Mouse (Mus musculus) megakaryocyte, adult 5-6 weeks (primary cell): ENCODE results near the gene Mgea5. TPM values are rescaled to one million over a fixed set of nuclear protein-coding genes. Genes with fewer than 3 reads are reported as not detected.

Source experiments
- ATAC-seq: 2 replicates; pipeline ENCODE4 v1.8.0; 2016; ENCODE audit warnings: mild to moderate bottlenecking, inconsistent platforms; ENCODE audit not compliant: poor library complexity, severe bottlenecking
- total RNA-seq, 2 experiments: library from RNA; stranded (forward) in 1 of 2; stranded (reverse) in 1 of 2; fragments of 153-499, 151-499 nt in 1 of 2; fragments of 221-1000, 200-1000 nt in 1 of 2; gene quantifications; 2 replicates each; pipeline versions ENCODE4 v1.2.3 to v1.2.4; 2015 to 2017

Mgea5 gene
- total RNA-seq, 2 experiments from 2014 or later: 91.8 to 157 TPM

DNA sequence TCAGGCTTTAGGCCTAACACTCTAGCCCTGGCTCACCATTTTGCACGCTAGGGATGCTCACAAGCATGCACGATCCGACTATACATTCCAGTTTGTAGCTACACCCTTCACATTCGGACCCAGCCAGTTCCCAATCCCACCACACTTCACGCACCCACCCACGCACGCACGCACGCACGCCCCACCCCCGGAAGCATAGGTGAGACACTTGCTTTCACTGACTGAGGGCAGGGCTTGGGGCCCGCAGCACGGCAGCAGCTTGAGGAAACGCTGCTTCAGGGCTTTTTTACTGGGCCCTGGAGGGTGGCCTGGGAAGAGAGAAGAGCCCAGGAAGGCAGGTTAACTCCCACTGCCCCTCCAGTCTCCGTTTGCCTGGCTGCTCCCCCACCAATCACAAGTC is 13.2 kb upstream of the Mgea5 start:
- no peak for ATAC-seq

DNA sequence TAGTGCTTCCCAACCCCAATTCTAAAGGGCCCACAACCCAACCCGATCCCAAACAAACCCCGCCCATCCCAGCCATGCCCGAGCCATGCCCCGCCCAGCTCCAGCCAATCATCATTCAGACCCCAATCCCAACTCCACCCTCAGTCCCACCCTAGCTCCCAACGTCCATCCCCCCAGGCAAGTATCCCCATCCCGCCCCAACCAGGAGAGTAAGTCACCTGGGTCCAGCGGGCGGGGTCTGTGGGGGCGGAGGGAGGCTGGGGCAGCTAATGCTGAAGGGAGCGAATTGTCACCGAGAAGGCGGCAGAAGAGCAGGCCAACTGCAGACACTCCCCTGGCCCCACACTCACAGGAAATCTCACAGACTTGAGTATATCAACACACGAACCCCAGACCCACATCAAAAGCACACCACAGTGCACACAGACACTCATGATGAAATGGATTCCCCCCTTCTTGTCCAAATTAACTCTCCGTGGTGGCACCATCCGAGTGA is 12.5 kb upstream of the Mgea5 start:
- ATAC-seq: 0 out of 2 replicates have a peak, but pooled peaks have one; percentile 24

- no peak for ATAC-seq
Measured at GRCm38 (mm10) chr19:45795406-45795944, 11.8 kb upstream of the Mgea5 start.

DNA sequence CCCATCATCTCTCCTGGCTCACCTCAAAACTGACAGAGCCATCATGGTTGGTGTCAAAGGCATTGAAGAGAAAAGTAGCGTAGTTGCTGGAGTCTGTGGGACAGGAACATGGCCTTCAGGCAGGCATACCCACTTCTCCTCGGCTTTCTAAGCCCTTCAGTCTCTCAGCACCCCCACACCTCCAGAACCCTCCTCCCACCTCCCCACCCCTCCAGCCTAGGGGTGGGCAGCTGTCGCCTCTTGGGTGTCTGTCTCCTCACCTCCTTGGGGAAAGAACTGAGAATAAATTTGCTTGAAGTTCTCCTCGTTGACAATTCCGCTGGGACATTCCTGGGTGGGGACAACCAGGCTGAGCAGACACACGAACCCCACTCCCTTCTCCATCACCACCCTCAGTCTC is 11.1 kb upstream of the Mgea5 start:
- ATAC-seq: no peak

DNA sequence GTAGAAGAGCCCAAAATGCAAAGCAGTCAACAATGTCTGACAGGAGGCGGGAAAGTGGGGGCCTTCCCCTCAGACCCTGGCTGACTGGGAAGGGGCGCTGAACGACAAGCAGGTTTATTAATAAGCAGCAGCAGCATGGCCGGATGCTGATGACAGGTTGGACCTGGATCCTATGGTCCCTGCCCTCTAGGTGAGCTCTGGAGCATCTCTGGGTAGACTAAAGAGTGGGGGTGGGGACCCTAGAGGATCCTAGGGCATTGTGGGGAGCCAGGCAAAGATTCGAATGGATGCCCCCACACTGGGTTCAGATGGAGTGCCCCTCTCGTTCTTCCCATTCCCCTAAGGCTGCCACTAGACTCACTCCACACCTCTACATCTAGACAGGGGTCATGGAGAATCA is 8.8 kb upstream of the Mgea5 start:
- no peak for ATAC-seq

GRCm38 (mm10) chr19:45789888-45790874 is 6.5 kb upstream of the Mgea5 start:
- ATAC-seq: peak; percentile 100

- ATAC-seq: no peak
Measured at GRCm38 (mm10) chr19:45789365-45789764, 5.7 kb upstream of the Mgea5 start.

DNA sequence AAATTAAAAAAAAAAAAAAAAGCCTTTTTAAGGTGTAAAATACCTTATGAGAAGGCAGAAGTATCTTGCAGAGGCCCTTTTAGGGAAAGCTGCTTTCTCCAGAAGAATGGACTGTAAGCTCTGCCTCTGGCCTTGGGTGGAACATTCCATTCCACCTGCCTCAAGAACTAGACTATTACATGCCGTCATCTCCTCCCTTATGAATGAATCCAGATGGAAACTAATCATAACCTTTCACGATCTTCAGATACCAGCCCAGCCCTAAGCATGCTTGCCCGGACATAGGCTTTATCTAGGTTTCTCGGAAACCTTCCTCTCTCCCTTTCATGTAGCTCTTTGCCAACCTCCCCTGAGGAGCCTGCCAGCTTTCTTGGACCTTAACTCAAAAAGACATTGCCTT is 4.7 kb upstream of the Mgea5 start:
- no peak for ATAC-seq

DNA sequence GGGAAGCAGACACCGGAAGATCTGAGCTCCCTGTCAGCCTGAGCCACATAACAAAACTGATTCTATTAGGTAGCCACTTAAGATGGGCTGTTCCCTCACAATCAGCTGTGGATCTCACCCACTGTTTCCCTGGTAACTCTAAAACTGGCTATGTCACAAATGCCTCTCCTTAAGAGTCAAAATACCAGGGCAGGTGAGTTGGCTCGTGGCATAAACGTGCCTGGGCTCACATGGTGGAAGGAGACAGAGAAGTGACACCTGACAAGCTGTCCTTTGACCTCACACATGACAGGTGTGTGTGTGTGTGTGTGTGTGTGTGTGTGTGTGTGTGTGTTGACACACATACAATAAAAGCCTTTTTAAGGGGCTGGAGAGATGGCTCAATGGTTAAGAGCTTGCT is 3.8 kb upstream of the Mgea5 start:
- ATAC-seq: no peak

DNA sequence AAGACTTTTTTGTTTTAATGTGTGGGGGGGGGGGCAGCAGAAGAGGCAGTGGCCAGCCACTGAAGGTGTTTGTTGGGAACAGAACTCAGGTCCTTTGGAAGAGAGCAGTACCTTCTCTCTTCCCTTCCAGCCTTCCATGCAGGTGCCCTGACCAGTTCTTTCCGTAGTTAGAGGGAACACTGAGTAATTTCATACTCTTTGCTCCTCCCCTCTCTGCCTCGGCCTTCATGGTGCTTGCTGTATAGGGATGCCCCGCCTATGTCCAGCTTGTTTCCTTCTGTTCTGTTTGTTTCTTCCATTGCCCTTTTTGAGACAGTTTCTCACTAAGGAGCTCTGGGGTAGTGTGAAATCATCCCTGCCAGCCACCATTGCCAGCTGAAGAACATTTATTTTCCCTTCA is 1.8 kb upstream of the Mgea5 start:
- no peak for ATAC-seq

- ATAC-seq: no peak
Measured at GRCm38 (mm10) chr19:45783933-45784576, 418 bp upstream of the Mgea5 start.

DNA sequence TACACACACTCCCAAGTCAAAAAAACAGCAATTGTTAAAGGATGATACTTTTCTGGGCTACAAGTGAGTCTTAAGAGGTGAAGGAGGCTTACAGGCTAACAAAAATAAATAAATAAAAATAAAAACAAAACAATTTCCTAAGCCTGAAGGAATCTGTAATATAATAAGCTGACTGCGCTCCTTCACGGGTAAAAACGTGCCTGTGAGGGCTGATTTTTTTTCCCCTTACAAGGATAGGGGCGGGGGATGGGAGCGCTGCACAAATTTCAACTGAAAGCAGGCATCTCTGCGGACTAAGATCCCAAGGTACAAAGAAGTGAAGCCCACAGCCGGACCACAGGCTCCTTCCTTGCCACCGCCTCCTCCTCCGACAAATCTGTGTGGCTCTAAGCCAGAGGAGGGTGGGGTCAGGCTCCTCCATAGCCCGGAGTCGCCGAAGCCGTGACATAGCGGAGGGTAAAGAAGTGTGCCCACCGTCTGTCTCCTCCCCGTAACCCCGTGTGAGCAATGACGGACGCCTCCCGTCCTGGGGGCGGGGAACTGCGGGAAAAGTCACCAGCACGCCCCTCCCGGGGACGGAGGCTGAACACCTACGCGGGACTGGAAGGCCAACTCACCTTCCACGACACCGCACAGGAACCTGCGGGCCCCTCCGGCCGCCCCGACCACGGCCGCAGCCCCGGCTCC is 1.2 kb downstream of the Mgea5 start:
- ATAC-seq: peak; percentile 46

GRCm38 (mm10) chr19:45781676-45782075 is 2.0 kb downstream of the Mgea5 start:
- no peak for ATAC-seq

GRCm38 (mm10) chr19:45780350-45780915 is 3.2 kb downstream of the Mgea5 start:
- no peak for ATAC-seq

DNA sequence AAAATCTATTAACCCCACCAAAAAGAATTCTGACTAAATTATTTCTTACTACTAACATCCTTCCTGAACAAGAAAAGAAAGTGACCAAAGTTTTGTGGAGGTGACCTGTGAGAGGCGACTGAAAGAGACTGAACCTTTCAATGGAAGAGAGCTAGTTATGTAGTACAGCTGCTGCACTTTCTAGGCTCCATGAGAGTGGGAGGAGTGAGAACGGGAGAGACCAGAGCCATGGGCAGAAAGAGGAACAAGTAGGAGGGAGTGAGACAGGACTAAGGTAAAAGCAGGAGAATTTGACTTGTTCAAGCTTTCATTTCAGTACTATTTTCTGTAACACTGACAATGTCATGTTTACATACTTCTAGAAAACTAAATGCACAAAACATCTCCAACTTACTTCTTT is 8.2 kb downstream of the Mgea5 start:
- no peak for ATAC-seq

DNA sequence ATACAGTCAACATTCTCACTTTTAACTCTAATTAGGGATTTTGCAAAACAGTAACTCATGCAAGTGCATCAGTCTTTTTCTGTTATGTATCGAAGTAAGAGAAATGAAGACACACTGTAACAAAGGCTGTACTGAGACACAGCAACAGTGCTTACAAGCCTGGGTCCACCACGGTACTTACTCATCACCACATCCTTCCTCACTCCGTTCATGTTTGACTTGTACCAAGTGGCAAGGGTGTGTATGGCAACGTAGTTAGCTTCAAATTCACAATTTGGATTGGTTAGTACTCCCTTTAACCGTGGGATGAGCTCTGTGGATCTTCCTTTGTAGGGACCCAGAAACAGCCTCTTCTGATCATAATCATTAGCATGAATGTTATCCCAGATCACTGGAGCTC is 12.1 kb downstream of the Mgea5 start:
- ATAC-seq: no peak

- ATAC-seq: no peak
Measured at GRCm38 (mm10) chr19:45760810-45761209, 22.8 kb downstream of the Mgea5 start.

GRCm38 (mm10) chr19:45758671-45759070 is 25.0 kb downstream of the Mgea5 start:
- ATAC-seq: no peak

GRCm38 (mm10) chr19:45753551-45753950 is 30.1 kb downstream of the Mgea5 start:
- ATAC-seq: no peak

DNA sequence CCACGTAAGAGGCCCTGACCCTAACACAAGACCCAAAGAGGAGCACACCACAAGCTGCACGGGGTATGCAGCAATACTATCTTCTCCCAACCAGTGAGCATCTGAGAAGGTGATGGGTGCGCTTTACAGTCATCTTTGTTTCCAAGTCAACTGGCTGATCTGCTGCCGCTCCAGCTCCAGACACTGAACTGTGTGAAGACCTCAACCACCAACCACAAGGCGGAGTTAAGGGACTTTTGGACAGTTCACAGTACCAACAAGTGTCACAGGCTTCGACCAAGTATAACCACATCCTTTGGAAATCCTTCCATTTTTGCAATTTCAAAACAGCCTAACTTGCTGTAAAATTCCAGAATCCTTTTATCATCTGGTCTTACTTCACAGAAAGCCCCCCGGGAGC is 31.8 kb downstream of the Mgea5 start:
- ATAC-seq: no peak
